Mouse (Mus musculus): ENCODE data around the gene Cacnb4. TPM values are rescaled to one million over a fixed set of nuclear protein-coding genes. Genes with fewer than 3 reads are reported as not detected.

The Cacnb4 gene
- total and polyA plus RNA-seq, 3 experiments, result not detected

GRCm38 (mm10) chr2:52568131-52568530 is 108.5 kb downstream of the Cacnb4 start:
- H3K36me3 ChIP-seq (ENCODE audit: control insufficient read depth in 1 of 2, insufficient read depth in 2 of 2, low read length in 2 of 2), result peaks cover 0 to 12% of the 10 kb centered on the region in 2 experiments; a peak in 2 of 4 replicates
- no peak for DNase-seq (ENCODE audit: low read depth, low spot score)
- H3K9ac ChIP-seq (ENCODE audit: control insufficient read depth, low read depth, low read length, poor library complexity, severe bottlenecking), result no peak overlapping the region
- no peaks in the 10 kb centered on the region for H3K9me3 ChIP-seq (replicated peaks; ENCODE audit: insufficient read depth, low read length)
- H3K27me3 ChIP-seq (ENCODE audit: control insufficient read depth in 1 of 2, insufficient read depth in 2 of 2, low read length in 2 of 2), result no peaks in the 10 kb centered on the region
- H3K4me1 ChIP-seq (ENCODE audit: control insufficient read depth in 1 of 2, insufficient read depth in 2 of 2, low read length in 2 of 2), result peaks cover 0 to 7% of the 10 kb centered on the region in 2 experiments; a peak in 2 of 4 replicates
- no peak for TF ChIP-seq ZKSCAN1 (IDR thresholded peaks at IDR 0.05; ENCODE audit: low read depth, low read length)
- no peak for TF ChIP-seq BHLHE40 (IDR thresholded peaks at IDR 0.05; ENCODE audit: borderline replicate concordance, low read depth, low read length)
- TF ChIP-seq ZNF384 (IDR thresholded peaks at IDR 0.05; ENCODE audit: low read depth, low read length), result no peak
- no peak for TF ChIP-seq POLR2A (IDR thresholded peaks at IDR 0.05; ENCODE audit: control insufficient read depth in 1 of 2, insufficient read depth in 1 of 2, low read depth in 1 of 2, low read length in 2 of 2, poor library complexity in 1 of 2)
- no peak for TF ChIP-seq MAX (IDR thresholded peaks at IDR 0.05; ENCODE audit: low read length)
- no peak for TF ChIP-seq CTCF (IDR thresholded peaks at IDR 0.05 in 2 of 3, conservative IDR thresholded peaks at IDR 0.05 in 1 of 3; ENCODE audit: control insufficient read depth in 1 of 3, insufficient read depth in 1 of 3, low read depth in 2 of 3, low read length in 3 of 3, poor library complexity in 1 of 3, severe bottlenecking in 1 of 3)
- TF ChIP-seq SMC3 (IDR thresholded peaks at IDR 0.05; ENCODE audit: low read depth, low read length), result no peak
- TF ChIP-seq UBTF (IDR thresholded peaks at IDR 0.05; ENCODE audit: borderline replicate concordance, insufficient read depth, low read depth, low read length), result no peak
- no peak for TF ChIP-seq MXI1 (IDR thresholded peaks at IDR 0.05; ENCODE audit: low read depth, low read length)
- TF ChIP-seq ELF1 (IDR thresholded peaks at IDR 0.05; ENCODE audit: low read depth, low read length), result no peak
- TF ChIP-seq SIN3A (IDR thresholded peaks at IDR 0.05; ENCODE audit: low read length), result no peak
- no peaks in the 10 kb centered on the region for H3K79me2 ChIP-seq (ENCODE audit: control insufficient read depth, insufficient read depth, low read length, poor library complexity)
- H3K4me3 ChIP-seq (ENCODE audit: control insufficient read depth in 1 of 2, insufficient read depth in 1 of 2, low read depth in 2 of 2, low read length in 2 of 2), result no peak overlapping the region
- H3K27ac ChIP-seq (ENCODE audit: control insufficient read depth, low read depth, low read length), result no peak overlapping the region

GRCm38 (mm10) chr2:52567421-52567820 is 109.2 kb downstream of the Cacnb4 start:
- H3K4me1 ChIP-seq (ENCODE audit: control insufficient read depth in 1 of 2, insufficient read depth in 2 of 2, low read length in 2 of 2), result peaks cover 0 to 7% of the 10 kb centered on the region in 2 experiments; a peak in 2 of 4 replicates
- H3K9me3 ChIP-seq (replicated peaks; ENCODE audit: insufficient read depth, low read length), result no peaks in the 10 kb centered on the region
- no peak overlapping the region for H3K4me3 ChIP-seq (ENCODE audit: control insufficient read depth in 1 of 2, insufficient read depth in 1 of 2, low read depth in 2 of 2, low read length in 2 of 2)
- no peak for DNase-seq (ENCODE audit: low read depth, low spot score)
- H3K79me2 ChIP-seq (ENCODE audit: control insufficient read depth, insufficient read depth, low read length, poor library complexity), result no peaks in the 10 kb centered on the region
- no peak overlapping the region for H3K27ac ChIP-seq (ENCODE audit: control insufficient read depth, low read depth, low read length)
- H3K9ac ChIP-seq (ENCODE audit: control insufficient read depth, low read depth, low read length, poor library complexity, severe bottlenecking), result no peak overlapping the region
- TF ChIP-seq MEF2A (IDR thresholded peaks at IDR 0.05; ENCODE audit: extremely low read depth, insufficient replicate concordance, low read depth, low read length, poor library complexity, severe bottlenecking) (no peak), ZKSCAN1 (IDR thresholded peaks at IDR 0.05; ENCODE audit: low read depth, low read length) (no peak), USF1 (IDR thresholded peaks at IDR 0.05; ENCODE audit: low read depth, low read length) (no peak), ZC3H11A (IDR thresholded peaks at IDR 0.05; ENCODE audit: low read depth, low read length) (no peak), GABPA (IDR thresholded peaks at IDR 0.05; ENCODE audit: low read depth, low read length) (no peak), E2F4 (IDR thresholded peaks at IDR 0.05; ENCODE audit: borderline replicate concordance, low read depth, low read length) (no peak), RAD21 (IDR thresholded peaks at IDR 0.05; ENCODE audit: low read depth, low read length) (no peak), MAFK (IDR thresholded peaks at IDR 0.05; ENCODE audit: borderline replicate concordance, low read depth, low read length) (no peak), EP300 (IDR thresholded peaks at IDR 0.05; ENCODE audit: low read depth in 1 of 2, low read length in 2 of 2) (no peak), TCF12 (IDR thresholded peaks at IDR 0.05; ENCODE audit: low read depth, low read length) (no peak), ZMIZ1 (IDR thresholded peaks at IDR 0.05; ENCODE audit: low read depth, low read length) (no peak)
- peaks cover 0 to 12% of the 10 kb centered on the region in 2 experiments; a peak in 2 of 4 replicates for H3K36me3 ChIP-seq (ENCODE audit: control insufficient read depth in 1 of 2, insufficient read depth in 2 of 2, low read length in 2 of 2)
- H3K27me3 ChIP-seq (ENCODE audit: control insufficient read depth in 1 of 2, insufficient read depth in 2 of 2, low read length in 2 of 2), result no peaks in the 10 kb centered on the region

All from MEL (cell line).